Mouse (Mus musculus) myocyte (in vitro differentiated cells): ENCODE measurements around the gene Olfr766-ps1. TPM values are rescaled to one million over a fixed set of nuclear protein-coding genes. Genes with fewer than 3 reads are reported as not detected.
"Not testable (repeated sequence)": the region's sequence is repeated elsewhere in the genome, so short reads cannot be mapped to it uniquely, and the experiment has no call there.

Experiments used
- H3K27me3 ChIP-seq: one replicate; pipeline ENCODE4 v1.6.1; 2011; ENCODE audit not compliant: control insufficient read depth, insufficient read depth, insufficient read length
- H3K36me3 ChIP-seq: one replicate; pipeline ENCODE4 v1.6.1; 2011; ENCODE audit not compliant: control insufficient read depth, insufficient read depth
- H3K4me2 ChIP-seq: one replicate; pipeline ENCODE4 v1.6.1; 2011; ENCODE audit warnings: low read depth, control low read depth
- H3K4me3 ChIP-seq: one replicate; pipeline ENCODE4 v1.5.1; 2011; ENCODE audit warnings: mild to moderate bottlenecking, control low read depth, moderate library complexity
- H3K79me2 ChIP-seq: one replicate; pipeline ENCODE4 v1.6.1; 2011; ENCODE audit not compliant: control insufficient read depth, insufficient read depth
- H3ac ChIP-seq: one replicate; pipeline ENCODE4 v1.6.1; 2011; ENCODE audit not compliant: control insufficient read depth, insufficient read length
- CEBPB ChIP-seq: IDR thresholded peaks from 2 replicates; pipeline ENCODE4 v1.6.1; 2011; ENCODE audit warnings: mild to moderate bottlenecking, moderate library complexity; ENCODE audit not compliant: poor library complexity, insufficient read depth, severe bottlenecking
- E2F4 ChIP-seq: IDR thresholded peaks from one replicate; pipeline ENCODE4 v1.6.1; 2011; ENCODE audit warnings: mild to moderate bottlenecking, control low read depth, moderate library complexity; ENCODE audit not compliant: insufficient read depth
- MAX ChIP-seq: IDR thresholded peaks from one replicate; pipeline ENCODE4 v1.6.1; 2011; ENCODE audit warnings: low read depth, mild to moderate bottlenecking, control low read depth
- MYOD1 ChIP-seq, 3 experiments: IDR thresholded peaks; one replicate each; pipeline ENCODE4 v1.6.1; 2011; ENCODE audit warnings: control low read depth in 2 of 3, low read depth in 2 of 3, mild to moderate bottlenecking in 2 of 3, moderate library complexity in 1 of 3; ENCODE audit not compliant: insufficient read length in 2 of 3, control insufficient read depth in 1 of 3
- MYOG ChIP-seq, 3 experiments: IDR thresholded peaks; one replicate each; pipeline ENCODE4 v1.6.1; 2011; ENCODE audit warnings: control low read depth in 2 of 3, low read depth in 2 of 3, mild to moderate bottlenecking in 2 of 3; ENCODE audit not compliant: insufficient read length in 2 of 3, control insufficient read depth in 1 of 3, insufficient read depth in 1 of 3
- POLR2A ChIP-seq: IDR thresholded peaks from one replicate; pipeline ENCODE4 v1.6.1; 2011; ENCODE audit warnings: low read depth, mild to moderate bottlenecking, control low read depth, moderate library complexity; ENCODE audit not compliant: insufficient read length
- POLR2AphosphoS2 ChIP-seq: IDR thresholded peaks from one replicate; pipeline ENCODE4 v1.6.1; 2011; ENCODE audit warnings: low read depth, control low read depth; ENCODE audit not compliant: insufficient read length
- REST ChIP-seq: IDR thresholded peaks from one replicate; pipeline ENCODE4 v1.6.1; 2011; ENCODE audit warnings: mild to moderate bottlenecking, control low read depth, moderate library complexity; ENCODE audit not compliant: insufficient read depth, insufficient read length
- SRF ChIP-seq: IDR thresholded peaks from one replicate; pipeline ENCODE4 v1.6.1; 2011; ENCODE audit warnings: low read depth; ENCODE audit not compliant: control insufficient read depth, insufficient read length
- TCF12 ChIP-seq: IDR thresholded peaks from one replicate; pipeline ENCODE4 v1.6.1; 2011; ENCODE audit warnings: mild to moderate bottlenecking, control low read depth; ENCODE audit not compliant: poor library complexity, insufficient read depth, severe bottlenecking
- TCF3 ChIP-seq: IDR thresholded peaks from one replicate; pipeline ENCODE4 v1.6.1; 2011; ENCODE audit warnings: low read depth, control low read depth; ENCODE audit not compliant: insufficient read length
- USF1 ChIP-seq: IDR thresholded peaks from one replicate; pipeline ENCODE4 v1.6.1; 2011; ENCODE audit warnings: low read depth, mild to moderate bottlenecking, control low read depth, moderate library complexity
- polyA plus RNA-seq: library from polyadenylated mRNA; unstranded; fragments of >200 nt; fragmentation: generic; extraction: Trizol; gene quantifications from one replicate; pipeline ENCODE4 v1.2.1, GENCODE M21; 2012; ENCODE audit warnings: missing spikeins

The Olfr766-ps1 gene
- polyA plus RNA-seq, result not detected

GRCm38 (mm10) chr10:129068877-129069276 is at the start of gene Olfr766-ps1:
TSS of gene Olfr766-ps1 (minus strand) at chr10:129068977.
- H3ac ChIP-seq, result no peak within 1 kb of the TSS
- no peak for TF ChIP-seq POLR2A
- no peak for TF ChIP-seq SRF
- TF ChIP-seq USF1, result no peak
- H3K27me3 ChIP-seq, result no peaks in the 10 kb centered on the region
- H3K36me3 ChIP-seq, result no peaks in the 10 kb centered on the region
- H3K4me2 ChIP-seq, result no peak within 1 kb of the TSS
- H3K4me3 ChIP-seq, result no peak within 1 kb of the TSS
- no peaks in the 10 kb centered on the region for H3K79me2 ChIP-seq

- H3K79me2 ChIP-seq, result no peaks in the 10 kb centered on the region
- no peak within 1 kb of the TSS for H3ac ChIP-seq
These were observed 49.0 kb upstream of the Olfr766-ps1 start, which contains the start of gene Olfr769 for GRCm38 (mm10) chr10:129117761-129118160. TSS of gene Olfr769 (minus strand) at chr10:129117861.

GRCm38 (mm10) chr10:129115146-129115545 is 46.4 kb upstream of the Olfr766-ps1 start:
- H3ac ChIP-seq, result no peak overlapping the region
- H3K36me3 ChIP-seq, result no peaks in the 10 kb centered on the region

More at GRCm38 (mm10) chr10:129117761-129118160, 49.0 kb upstream of the Olfr766-ps1 start, which contains the start of gene Olfr769:
- no peaks in the 10 kb centered on the region for H3K27me3 ChIP-seq
- TF ChIP-seq SRF (no peak), MYOG (IDR thresholded peaks at IDR 0.05; ENCODE audit: control insufficient read depth in 1 of 3, insufficient read depth in 1 of 3, insufficient read length in 2 of 3, low read depth in 2 of 3) (no peak), USF1 (no peak), E2F4 (no peak), TCF12 (no peak), POLR2A (no peak), MAX (no peak), MYOD1 (IDR thresholded peaks at IDR 0.05; ENCODE audit: control insufficient read depth in 1 of 3, insufficient read length in 2 of 3, low read depth in 2 of 3) (no peak), REST (no peak), POLR2AphosphoS2 (no peak), CEBPB (no peak), TCF3 (no peak)
- no peaks in the 10 kb centered on the region for H3K36me3 ChIP-seq
- no peak within 1 kb of the TSS for H3K4me2 ChIP-seq
- no peak within 1 kb of the TSS for H3K4me3 ChIP-seq

GRCm38 (mm10) chr10:129101231-129101630 is 32.5 kb upstream of the Olfr766-ps1 start:
- H3K4me3 ChIP-seq, result no peak overlapping the region
- TF ChIP-seq MAX, result no peak
- H3K36me3 ChIP-seq, result no peaks in the 10 kb centered on the region
- H3ac ChIP-seq, result no peak overlapping the region
- H3K4me2 ChIP-seq, result no peak overlapping the region
- no peaks in the 10 kb centered on the region for H3K27me3 ChIP-seq
- no peaks in the 10 kb centered on the region for H3K79me2 ChIP-seq

More at GRCm38 (mm10) chr10:129115146-129115545, 46.4 kb upstream of the Olfr766-ps1 start:
- Histone ChIP-seq H3K27me3 (no peaks in the 10 kb centered on the region), H3K4me3 (no peak overlapping the region), H3K4me2 (no peak overlapping the region), H3K79me2 (no peaks in the 10 kb centered on the region)
- no peak for TF ChIP-seq POLR2AphosphoS2
- TF ChIP-seq POLR2A, result no peak
- TF ChIP-seq TCF3, result no peak
- TF ChIP-seq CEBPB, result no peak
- TF ChIP-seq TCF12, result no peak
- TF ChIP-seq SRF, result no peak
- TF ChIP-seq MYOD1 (IDR thresholded peaks at IDR 0.05; ENCODE audit: control insufficient read depth in 1 of 3, insufficient read length in 2 of 3, low read depth in 2 of 3), result no peak
- TF ChIP-seq USF1, result no peak
- no peak for TF ChIP-seq MAX
- TF ChIP-seq MYOG (IDR thresholded peaks at IDR 0.05; ENCODE audit: control insufficient read depth in 1 of 3, insufficient read depth in 1 of 3, insufficient read length in 2 of 3, low read depth in 2 of 3), result no peak
- no peak for TF ChIP-seq REST
- no peak for TF ChIP-seq E2F4

GRCm38 (mm10) chr10:129099275-129099674 is 30.5 kb upstream of the Olfr766-ps1 start, which contains the start of gene Olfr768:
TSS of gene Olfr768 (minus strand) at chr10:129099375.
- Histone ChIP-seq H3K36me3 (no peaks in the 10 kb centered on the region), H3K79me2 (no peaks in the 10 kb centered on the region), H3K4me3 (no peak within 1 kb of the TSS), H3ac (no peak within 1 kb of the TSS), H3K4me2 (no peak within 1 kb of the TSS), H3K27me3 (no peaks in the 10 kb centered on the region)
- no peak for TF ChIP-seq MAX
- no peak for TF ChIP-seq USF1
- no peak for TF ChIP-seq TCF3
- no peak for TF ChIP-seq REST
- no peak for TF ChIP-seq TCF12
- TF ChIP-seq MYOG (IDR thresholded peaks at IDR 0.05; ENCODE audit: control insufficient read depth in 1 of 3, insufficient read depth in 1 of 3, insufficient read length in 2 of 3, low read depth in 2 of 3), result no peak

GRCm38 (mm10) chr10:129082810-129083209 is 14.0 kb upstream of the Olfr766-ps1 start, which contains the start of gene Olfr767:
TSS of gene Olfr767 (minus strand) at chr10:129082910.
- not testable (repeated sequence) for H3K36me3 ChIP-seq, H3ac ChIP-seq, H3K79me2 ChIP-seq, H3K4me3 ChIP-seq, H3K4me2 ChIP-seq, H3K27me3 ChIP-seq

- H3K4me2 ChIP-seq, result not testable (repeated sequence)
These were observed 18.9 kb downstream of the Olfr766-ps1 start, which contains the start of gene Olfr765 for GRCm38 (mm10) chr10:129049898-129050297. TSS of gene Olfr765 (minus strand) at chr10:129049998.

More at GRCm38 (mm10) chr10:129049898-129050297, 18.9 kb downstream of the Olfr766-ps1 start, which contains the start of gene Olfr765:
- not testable (repeated sequence) for H3K36me3 ChIP-seq, H3K4me3 ChIP-seq, H3K27me3 ChIP-seq, H3ac ChIP-seq, H3K79me2 ChIP-seq
